Mouse (Mus musculus) bone marrow, adult 2 months (tissue): ENCODE measurements around the gene Lonp2.

Experiments used
- CTCF ChIP-seq: fragments of 200-500 bp; IDR thresholded peaks from 2 replicates; pipeline ENCODE4 v1.5.1; 2011; ENCODE audit warnings: low read length, control low read depth; ENCODE audit not compliant: control insufficient read depth, insufficient read depth
- POLR2A ChIP-seq: fragments of 200-500 bp; IDR thresholded peaks from 2 replicates; pipeline ENCODE4 v1.6.1; 2011; ENCODE audit warnings: low read depth, mild to moderate bottlenecking, control low read depth, low read length, borderline replicate concordance; ENCODE audit not compliant: control insufficient read depth

DNA sequence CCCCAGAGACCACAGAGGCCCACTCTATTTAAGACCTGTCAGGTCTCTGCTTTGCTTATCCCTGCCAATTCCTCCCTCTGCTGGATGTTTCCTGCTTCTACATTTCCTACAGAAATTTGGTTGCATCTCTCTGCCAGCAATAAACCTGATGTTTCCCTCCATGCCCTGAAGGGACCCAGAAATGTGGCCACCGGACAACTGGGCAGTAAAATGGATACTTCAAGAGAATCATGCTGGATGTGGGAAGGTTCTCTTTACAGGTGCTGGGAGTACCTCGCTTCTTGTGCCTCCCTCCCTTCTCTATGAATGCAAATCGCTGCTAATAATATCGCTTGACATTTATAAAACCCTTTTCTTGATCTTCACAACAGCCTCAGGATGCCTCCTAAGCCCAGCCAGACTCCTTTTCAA is 41.9 kb upstream of the Lonp2 start:
- TF ChIP-seq POLR2A (no peak), CTCF (no peak)
